Mouse (Mus musculus) liver, postnatal 0 days (tissue): Measurements from ENCODE around the gene Adora2a. TPM values are rescaled to one million over a fixed set of nuclear protein-coding genes. Genes with fewer than 3 reads are reported as not detected.

ENCODE experiments used
- ATAC-seq: fragments of 200-750 bp; cut with Nextera tagmentation; 2 replicates; pipeline ENCODE4 v1.8.0; 2017; ENCODE audit warnings: mild to moderate bottlenecking, moderate library complexity
- DNase-seq: peaks from one replicate; pipeline ENCODE4 v3.0.0-alpha.2; 2016
- H3K27ac ChIP-seq: fragments of 300-500 bp; sonication (generic); 2 replicates; pipeline ENCODE4 v1.5.1; 2014; ENCODE audit warnings: antibody characterized with exemption, moderate library complexity, mild to moderate bottlenecking, low read depth
- H3K27me3 ChIP-seq: fragments of 300-500 bp; sonication (generic); 2 replicates; pipeline ENCODE4 v1.6.1; 2014; ENCODE audit warnings: low read length, control low read depth, mixed read lengths; ENCODE audit not compliant: insufficient read depth
- H3K36me3 ChIP-seq: fragments of 300-500 bp; sonication (generic); replicated peaks from 2 replicates; pipeline ENCODE4 v1.6.1; 2014; ENCODE audit warnings: mild to moderate bottlenecking, control low read depth, low read length, moderate library complexity, mixed read lengths; ENCODE audit not compliant: insufficient read depth
- H3K4me1 ChIP-seq: fragments of 300-500 bp; sonication (generic); 2 replicates; pipeline ENCODE4 v1.6.1; 2014; ENCODE audit warnings: antibody characterized with exemption, mild to moderate bottlenecking, control low read depth; ENCODE audit not compliant: insufficient read depth
- H3K4me2 ChIP-seq: fragments of 300-500 bp; sonication (generic); 2 replicates; pipeline ENCODE4 v1.6.1; 2014; ENCODE audit warnings: low read depth, mild to moderate bottlenecking, low read length, moderate library complexity, mixed read lengths
- H3K4me3 ChIP-seq: fragments of 300-500 bp; sonication (generic); 2 replicates; pipeline ENCODE4 v1.5.1; 2014; ENCODE audit warnings: low read depth, low read length
- H3K9ac ChIP-seq: fragments of 300-500 bp; sonication (generic); replicated peaks from 2 replicates; pipeline ENCODE4 v1.6.1; 2014; ENCODE audit warnings: mild to moderate bottlenecking, moderate library complexity
- H3K9me3 ChIP-seq: fragments of 300-500 bp; sonication (generic); 2 replicates; pipeline ENCODE4 v1.6.1; 2016; ENCODE audit warnings: mild to moderate bottlenecking, control low read depth, low read length, mixed read lengths
- CTCF ChIP-seq: sonication (generic); IDR thresholded peaks from 2 replicates; pipeline ENCODE4 v1.5.1; 2016; ENCODE audit warnings: antibody characterized with exemption, low read depth
- EP300 ChIP-seq: IDR thresholded peaks from 2 replicates; pipeline ENCODE4 v1.6.1; 2016; ENCODE audit warnings: antibody characterized with exemption, low read depth, mild to moderate bottlenecking
- WGBS: fragments of 180-500 bp; shearing (Covaris S2); extraction: QIAGEN DNeasy Blood & Tissue Kit; methylation state at CpG from one replicate; pipeline ENCODE4 v1.1.7; 2014; ENCODE audit not compliant: insufficient replicate concordance; 5-methylcytosine and 5-hydroxymethylcytosine counted together
- polyA plus RNA-seq: library from polyadenylated mRNA; unstranded; fragments of >200 nt; fragmentation: Nextera tagmentation; extraction: Ambion mirVana; gene quantifications from 2 replicates; pipeline ENCODE4 v1.2.1, GENCODE M21; 2015

The Adora2a gene
- polyA plus RNA-seq, 1 experiment from 2014 or later: 1.9 TPM

- Histone ChIP-seq H3K9me3 (no peaks in the 10 kb centered on the region), H3K27me3 (peaks cover 22% of the 10 kb centered on the region), H3K9ac (peak overlapping the region; percentile 61; the same call in 1 of the 2 replicates), H3K4me1 (peaks cover 29% of the 10 kb centered on the region), H3K4me3 (peak overlapping the region; percentile 60), H3K36me3 (peaks cover 3% of the 10 kb centered on the region; the same call in 1 of the 2 replicates), H3K27ac (no peak overlapping the region), H3K4me2 (peak overlapping the region; percentile 71)
- TF ChIP-seq EP300: no peak
- no peak for TF ChIP-seq CTCF
- 10% methylated on average over 9 of the region's 9 CpGs for WGBS
- DNase-seq (no peak), ATAC-seq (peak; percentile 18; the same call in 1 of the 2 replicates)
These were observed 205 bp upstream of the Adora2a start for GRCm38 (mm10) chr10:75316472-75316871.

GRCm38 (mm10) chr10:75316908-75317761 lies 458 bp downstream of the Adora2a start:
- Histone ChIP-seq H3K4me3 (peak overlapping the region; percentile 60), H3K27me3 (peaks cover 22% of the 10 kb centered on the region), H3K36me3 (no peaks in the 10 kb centered on the region), H3K4me2 (peak overlapping the region; percentile 71), H3K27ac (peak overlapping the region; percentile 46), H3K9me3 (no peaks in the 10 kb centered on the region), H3K4me1 (peaks cover 29% of the 10 kb centered on the region), H3K9ac (peak overlapping the region; percentile 61)
- ATAC-seq (peak; percentile 72), DNase-seq (peak; percentile 79)
- under 1% methylated on average over 78 of the region's 81 CpGs for WGBS
- TF ChIP-seq CTCF (peak; percentile 85), EP300 (no peak)

GRCm38 (mm10) chr10:75318206-75318605 lies 1.5 kb downstream of the Adora2a start:
- no peak for ATAC-seq

DNA sequence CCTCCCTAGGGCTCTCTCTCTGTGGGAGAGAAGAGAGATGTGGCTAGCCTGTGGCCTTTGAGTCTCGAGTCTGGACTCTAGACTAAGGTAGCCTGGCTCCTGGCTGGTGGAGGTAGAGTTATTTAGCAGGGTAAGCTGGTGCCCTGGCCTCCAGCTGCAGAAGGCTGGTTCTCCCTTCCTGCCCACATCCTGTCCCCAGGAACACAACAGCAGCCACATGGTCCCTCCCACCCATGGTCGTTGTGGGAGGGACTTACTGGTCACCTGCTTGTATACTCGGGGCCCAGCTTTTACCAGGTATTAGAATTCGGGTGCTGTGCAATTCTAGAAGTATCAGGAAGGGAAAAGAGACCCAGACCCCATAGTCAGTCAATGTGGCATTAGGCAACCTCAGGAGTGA lies 3.6 kb downstream of the Adora2a start:
- ATAC-seq (no peak), DNase-seq (no peak)
- no peak for TF ChIP-seq CTCF
- no peak for TF ChIP-seq EP300
- Histone ChIP-seq H3K9ac (no peak overlapping the region), H3K9me3 (no peaks in the 10 kb centered on the region), H3K36me3 (no peaks in the 10 kb centered on the region), H3K4me1 (peaks cover 20% of the 10 kb centered on the region), H3K4me3 (no peak overlapping the region), H3K27ac (no peak overlapping the region), H3K27me3 (peaks cover 22% of the 10 kb centered on the region), H3K4me2 (peak overlapping the region; percentile 22; the same call in 1 of the 2 replicates)
- 29% methylated on average over 4 of the region's 4 CpGs for WGBS

More at GRCm38 (mm10) chr10:75318206-75318605, 1.5 kb downstream of the Adora2a start:
- peak overlapping the region; percentile 71 for H3K4me2 ChIP-seq
- peaks cover 29% of the 10 kb centered on the region for H3K4me1 ChIP-seq
- H3K9ac ChIP-seq: 0 out of 2 replicates have a peak overlapping the region, but pooled peaks have one; percentile 38
- no peak overlapping the region for H3K27ac ChIP-seq
- WGBS: 67% methylated on average over 6 of the region's 6 CpGs
- peak overlapping the region; percentile 60; the same call in 1 of the 2 replicates for H3K4me3 ChIP-seq
- TF ChIP-seq EP300: no peak
- TF ChIP-seq CTCF: no peak
- H3K27me3 ChIP-seq: peaks cover 22% of the 10 kb centered on the region
- DNase-seq: no peak
- H3K9me3 ChIP-seq: no peaks in the 10 kb centered on the region
- H3K36me3 ChIP-seq: no peaks in the 10 kb centered on the region

DNA sequence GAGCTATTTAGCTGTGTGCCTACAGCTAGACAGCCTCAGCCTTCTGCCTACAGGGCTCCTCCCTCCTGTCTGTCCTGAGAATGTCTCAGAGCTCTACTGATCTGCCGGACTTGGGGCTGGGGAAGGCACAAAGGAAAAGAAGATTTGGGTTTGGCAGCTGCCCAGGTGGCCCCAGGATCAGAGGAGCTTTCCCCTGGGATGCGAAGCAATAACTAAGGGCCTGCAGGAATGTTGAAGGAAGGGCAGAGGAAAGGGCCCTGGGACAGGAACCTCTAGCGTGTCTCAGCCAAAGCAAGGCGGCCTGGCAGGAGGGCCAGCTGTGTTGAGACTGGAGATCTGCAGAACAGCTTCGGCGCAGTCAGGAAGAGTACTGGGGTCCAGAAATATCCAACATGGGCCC lies 6.3 kb downstream of the Adora2a start:
- TF ChIP-seq CTCF (no peak), EP300 (no peak)
- Histone ChIP-seq H3K4me2 (no peak overlapping the region), H3K4me3 (no peak overlapping the region), H3K9me3 (no peaks in the 10 kb centered on the region), H3K4me1 (peaks cover 25% of the 10 kb centered on the region), H3K36me3 (no peaks in the 10 kb centered on the region), H3K27ac (no peak overlapping the region), H3K27me3 (peaks cover 6% of the 10 kb centered on the region; the same call in 1 of the 2 replicates), H3K9ac (no peak overlapping the region)
- ATAC-seq (no peak), DNase-seq (no peak)
- 67% methylated on average over 6 of the region's 6 CpGs for WGBS

DNA sequence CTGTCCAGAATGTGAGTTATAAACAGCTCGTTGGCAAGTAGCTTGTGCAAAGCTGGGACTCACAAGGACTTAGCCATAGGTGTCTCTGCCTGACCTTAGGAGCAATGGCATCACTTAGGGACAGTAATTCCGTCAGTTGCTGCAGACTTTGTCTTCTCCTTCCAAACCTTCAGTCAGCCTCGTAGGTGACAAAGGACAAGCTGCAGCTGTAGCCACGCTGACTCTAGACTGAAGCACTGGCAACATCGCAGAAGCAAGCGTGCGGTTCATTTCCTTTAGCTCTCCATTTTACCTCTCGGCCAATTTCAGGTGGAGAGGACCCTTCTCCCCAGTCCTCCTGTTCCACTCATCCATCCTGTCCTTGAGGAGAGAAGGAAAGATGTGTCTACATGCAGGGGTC lies 7.3 kb downstream of the Adora2a start:
- ATAC-seq (no peak), DNase-seq (no peak)
- WGBS: 61% methylated on average over 8 of the region's 8 CpGs
- TF ChIP-seq EP300: no peak
- no peak for TF ChIP-seq CTCF
- Histone ChIP-seq H3K4me1 (peaks cover 27% of the 10 kb centered on the region), H3K4me3 (no peak overlapping the region), H3K9ac (no peak overlapping the region), H3K27ac (no peak overlapping the region), H3K27me3 (no peaks in the 10 kb centered on the region), H3K9me3 (no peaks in the 10 kb centered on the region), H3K4me2 (no peak overlapping the region), H3K36me3 (no peaks in the 10 kb centered on the region)
